Mouse (Mus musculus): ENCODE data around the gene Pafah2. TPM values are rescaled to one million over a fixed set of nuclear protein-coding genes. Genes with fewer than 3 reads are reported as not detected.

The Pafah2 gene
- polyA plus RNA-seq, 1 experiment from 2014 or later = 11.2 TPM

- no peak for ATAC-seq (ENCODE audit: insufficient number of reproducible peaks, insufficient read depth, low FRiP score, low TSS enrichment)
- Histone ChIP-seq H3K4me3 (no peak overlapping the region), H3K4me2 (replicated peaks) (peak overlapping the region; percentile 26), H3K9ac (peak overlapping the region; percentile 7; the same call in 1 of the 2 replicates), H3K4me1 (peaks cover 21% of the 10 kb centered on the region; the same call in 1 of the 2 replicates), H3K9me3 (no peaks in the 10 kb centered on the region), H3K27me3 (peaks cover 13% of the 10 kb centered on the region), H3K27ac (no peak overlapping the region), H3K36me3 (no peaks in the 10 kb centered on the region)
- WGBS = 24% methylated on average over 22 of the region's 22 CpGs
These were observed 39.3 kb upstream of the Pafah2 start for GRCm38 (mm10) chr4:134356591-134357460.

DNA sequence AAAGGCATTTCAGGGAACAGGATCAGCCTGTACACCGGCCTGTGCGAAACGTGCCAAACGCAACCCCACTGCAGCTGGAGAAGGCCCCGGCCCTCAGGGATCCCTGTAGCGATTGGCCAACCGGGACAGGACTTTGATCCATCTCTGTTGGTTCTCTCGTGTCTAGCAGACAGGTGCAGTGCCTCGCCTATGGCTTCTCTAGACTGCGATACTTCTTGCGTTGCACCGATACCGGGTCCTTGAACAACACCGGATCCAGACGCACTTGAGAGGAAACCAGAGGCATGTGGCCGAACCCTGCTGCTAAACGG is 38.7 kb upstream of the Pafah2 start:
- Histone ChIP-seq H3K4me2 (replicated peaks) (peak overlapping the region; percentile 26), H3K9me3 (no peaks in the 10 kb centered on the region), H3K9ac (peak overlapping the region; percentile 7; the same call in 1 of the 2 replicates), H3K27ac (no peak overlapping the region), H3K27me3 (peaks cover 13% of the 10 kb centered on the region), H3K4me1 (peaks cover 18% of the 10 kb centered on the region; the same call in 1 of the 2 replicates), H3K4me3 (no peak overlapping the region), H3K36me3 (no peaks in the 10 kb centered on the region)
- no peak for ATAC-seq (ENCODE audit: insufficient number of reproducible peaks, insufficient read depth, low FRiP score, low TSS enrichment)
- WGBS = 41% methylated on average over 17 of the region's 17 CpGs

- Histone ChIP-seq H3K27ac (no peak overlapping the region), H3K4me3 (no peak overlapping the region), H3K4me1 (peaks cover 24% of the 10 kb centered on the region; the same call in 1 of the 2 replicates), H3K36me3 (no peaks in the 10 kb centered on the region), H3K9ac (no peak overlapping the region), H3K27me3 (peaks cover 19% of the 10 kb centered on the region), H3K9me3 (no peaks in the 10 kb centered on the region), H3K4me2 (replicated peaks) (no peak overlapping the region)
- WGBS = 84% methylated on average over 6 of the region's 6 CpGs
- ATAC-seq (ENCODE audit: insufficient number of reproducible peaks, insufficient read depth, low FRiP score, low TSS enrichment) = no peak
These were observed 36.5 kb upstream of the Pafah2 start for GRCm38 (mm10) chr4:134359649-134360048.

GRCm38 (mm10) chr4:134361215-134361614 is 34.9 kb upstream of the Pafah2 start:
- Histone ChIP-seq H3K4me3 (no peak overlapping the region), H3K4me1 (peaks cover 22% of the 10 kb centered on the region; the same call in 1 of the 2 replicates), H3K9me3 (no peaks in the 10 kb centered on the region), H3K4me2 (replicated peaks) (no peak overlapping the region), H3K27ac (no peak overlapping the region), H3K27me3 (peaks cover 19% of the 10 kb centered on the region), H3K36me3 (no peaks in the 10 kb centered on the region), H3K9ac (no peak overlapping the region)
- no peak for ATAC-seq (ENCODE audit: insufficient number of reproducible peaks, insufficient read depth, low FRiP score, low TSS enrichment)
- 32% methylated on average over 5 of the region's 5 CpGs for WGBS

DNA sequence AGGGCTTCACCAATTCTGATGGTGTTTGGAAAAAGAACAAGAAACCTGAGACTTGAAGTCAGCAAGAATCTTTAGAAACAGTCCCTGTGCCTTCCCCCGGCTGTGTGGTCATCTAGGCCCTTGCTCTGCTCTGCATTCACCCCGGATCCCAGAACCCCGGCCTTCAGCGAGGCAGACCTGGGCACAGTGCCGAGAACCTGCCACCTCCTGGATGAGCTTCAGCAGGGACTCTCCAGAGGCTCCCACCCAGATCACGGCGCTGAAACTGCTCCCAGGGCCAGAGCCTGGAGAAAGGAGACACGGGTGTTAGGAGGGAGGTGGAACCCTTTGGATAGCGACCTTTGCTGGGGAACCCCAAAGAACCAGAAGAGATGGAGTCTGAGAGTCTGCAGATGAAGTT is 34.0 kb upstream of the Pafah2 start:
- H3K27me3 ChIP-seq = peaks cover 18% of the 10 kb centered on the region
- no peak overlapping the region for H3K9ac ChIP-seq
- H3K4me2 ChIP-seq (replicated peaks) = no peak overlapping the region
- H3K9me3 ChIP-seq = no peaks in the 10 kb centered on the region
- H3K27ac ChIP-seq = no peak overlapping the region
- no peaks in the 10 kb centered on the region for H3K36me3 ChIP-seq
- H3K4me3 ChIP-seq = no peak overlapping the region
- no peak for ATAC-seq (ENCODE audit: insufficient number of reproducible peaks, insufficient read depth, low FRiP score, low TSS enrichment)
- WGBS = 54% methylated on average over 9 of the region's 9 CpGs
- peaks cover 18% of the 10 kb centered on the region; the same call in 1 of the 2 replicates for H3K4me1 ChIP-seq

GRCm38 (mm10) chr4:134362586-134362985 is 33.5 kb upstream of the Pafah2 start:
- ATAC-seq (ENCODE audit: insufficient number of reproducible peaks, insufficient read depth, low FRiP score, low TSS enrichment) = no peak
- Histone ChIP-seq H3K36me3 (no peaks in the 10 kb centered on the region), H3K4me3 (no peak overlapping the region), H3K9ac (no peak overlapping the region), H3K4me2 (replicated peaks) (peak overlapping the region; percentile 22; the same call in 1 of the 2 replicates), H3K9me3 (no peaks in the 10 kb centered on the region), H3K27ac (no peak overlapping the region), H3K27me3 (peaks cover 14% of the 10 kb centered on the region), H3K4me1 (peaks cover 14% of the 10 kb centered on the region; the same call in 1 of the 2 replicates)
- 17% methylated on average over 9 of the region's 9 CpGs for WGBS

- Histone ChIP-seq H3K9ac (no peak overlapping the region; the same call in 1 of the 2 replicates), H3K4me1 (peaks cover 16% of the 10 kb centered on the region; the same call in 1 of the 2 replicates), H3K9me3 (no peaks in the 10 kb centered on the region), H3K4me3 (no peak overlapping the region), H3K27me3 (peaks cover 24% of the 10 kb centered on the region), H3K4me2 (replicated peaks) (no peak overlapping the region), H3K36me3 (no peaks in the 10 kb centered on the region), H3K27ac (0 out of 2 replicates have a peak overlapping the region, but pooled peaks have one; percentile 30)
- no peak for ATAC-seq (ENCODE audit: insufficient number of reproducible peaks, insufficient read depth, low FRiP score, low TSS enrichment)
- WGBS = 12% methylated on average over 5 of the region's 5 CpGs
These were observed 30.8 kb upstream of the Pafah2 start for GRCm38 (mm10) chr4:134365280-134365679.

DNA sequence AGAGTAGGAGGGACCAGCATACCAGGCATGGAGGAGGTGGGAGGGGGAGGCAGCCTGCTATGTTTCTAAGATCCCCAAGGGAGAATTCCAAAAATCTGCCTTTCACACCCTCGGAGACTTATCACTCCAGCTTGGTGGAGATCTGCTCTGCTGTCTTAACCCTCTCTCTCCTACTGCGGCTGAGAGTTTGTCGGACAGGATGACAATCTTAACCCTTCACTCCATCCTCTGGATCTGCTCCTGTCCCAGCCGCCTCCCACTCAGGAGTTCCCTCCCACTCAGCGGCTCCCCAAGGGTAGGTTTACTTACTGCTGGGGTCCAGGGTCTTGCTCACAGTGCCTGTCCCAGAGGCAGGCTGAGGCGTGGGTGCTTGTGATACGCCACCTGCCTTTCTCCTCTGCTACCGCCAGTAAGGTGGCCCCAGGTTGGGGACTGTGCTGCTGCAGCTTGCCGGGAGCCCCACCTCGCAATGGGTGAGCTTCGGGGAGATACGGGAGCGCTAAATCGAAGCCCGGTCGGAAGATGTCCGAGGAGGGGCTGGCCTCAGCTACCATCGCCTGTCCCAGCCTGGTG is 25.4 kb upstream of the Pafah2 start:
- H3K4me1 ChIP-seq = peaks cover 22% of the 10 kb centered on the region
- no peak for ATAC-seq (ENCODE audit: insufficient number of reproducible peaks, insufficient read depth, low FRiP score, low TSS enrichment)
- peak overlapping the region; percentile 46 for H3K9ac ChIP-seq

DNA sequence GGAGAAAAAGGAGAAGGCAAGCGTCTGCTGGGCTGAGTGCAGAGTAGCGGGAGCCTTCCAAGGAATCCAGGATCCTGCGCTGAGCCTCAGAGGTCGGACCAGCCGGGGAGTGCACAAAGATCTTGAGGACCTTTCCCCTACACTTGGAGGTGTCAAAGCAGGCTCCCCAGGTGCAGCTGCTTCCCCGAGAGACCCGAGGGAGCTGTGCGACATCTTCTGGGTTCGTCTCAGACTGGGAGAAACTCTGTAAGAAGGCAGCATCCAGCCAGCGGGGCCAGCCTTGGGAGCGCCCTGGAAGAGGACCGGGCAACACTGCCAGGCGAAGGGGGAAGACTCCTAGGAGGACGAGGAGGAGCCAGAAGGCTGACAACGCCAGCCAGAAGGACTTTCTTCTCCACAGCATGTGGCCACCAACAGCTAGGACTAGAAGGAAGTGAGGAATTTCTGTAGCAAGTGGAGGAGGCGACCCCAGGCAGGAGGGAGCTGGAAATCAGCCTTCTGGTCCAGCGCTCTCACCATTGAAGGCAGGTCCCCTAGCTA is 24.7 kb upstream of the Pafah2 start:
- peaks cover 43% of the 10 kb centered on the region for H3K27me3 ChIP-seq
- 1% methylated on average over 17 of the region's 17 CpGs for WGBS
- no peaks in the 10 kb centered on the region for H3K36me3 ChIP-seq
- ATAC-seq (ENCODE audit: insufficient number of reproducible peaks, insufficient read depth, low FRiP score, low TSS enrichment) = no peak
- H3K4me3 ChIP-seq = peak overlapping the region; percentile 47
- H3K4me2 ChIP-seq (replicated peaks) = peak overlapping the region; percentile 92
- no peak overlapping the region for H3K27ac ChIP-seq
- no peaks in the 10 kb centered on the region for H3K9me3 ChIP-seq
- peak overlapping the region; percentile 46 for H3K9ac ChIP-seq
- H3K4me1 ChIP-seq = peaks cover 22% of the 10 kb centered on the region

More for the DNA sequence above, 25.4 kb upstream of the Pafah2 start:
- Histone ChIP-seq H3K9me3 (no peaks in the 10 kb centered on the region), H3K27me3 (peaks cover 43% of the 10 kb centered on the region), H3K4me2 (replicated peaks) (peak overlapping the region; percentile 92), H3K36me3 (no peaks in the 10 kb centered on the region), H3K4me3 (peak overlapping the region; percentile 47), H3K27ac (no peak overlapping the region)
- 2% methylated on average over 18 of the region's 18 CpGs for WGBS

GRCm38 (mm10) chr4:134372294-134372747 is 23.8 kb upstream of the Pafah2 start:
- Histone ChIP-seq H3K9me3 (no peaks in the 10 kb centered on the region), H3K4me1 (peaks cover 22% of the 10 kb centered on the region), H3K4me3 (peak overlapping the region; percentile 47), H3K27me3 (peaks cover 43% of the 10 kb centered on the region), H3K27ac (no peak overlapping the region), H3K9ac (peak overlapping the region; percentile 46), H3K4me2 (replicated peaks) (peak overlapping the region; percentile 92), H3K36me3 (no peaks in the 10 kb centered on the region)
- ATAC-seq (ENCODE audit: insufficient number of reproducible peaks, insufficient read depth, low FRiP score, low TSS enrichment) = peak; percentile 71; the same call in 1 of the 2 replicates
- under 1% methylated on average over 16 of the region's 16 CpGs for WGBS

- WGBS = 72% methylated on average over 8 of the region's 8 CpGs
- no peak overlapping the region for H3K9ac ChIP-seq
- no peaks in the 10 kb centered on the region for H3K36me3 ChIP-seq
- peaks cover 42% of the 10 kb centered on the region for H3K27me3 ChIP-seq
- peaks cover 27% of the 10 kb centered on the region for H3K4me1 ChIP-seq
- H3K4me3 ChIP-seq = no peak overlapping the region
- no peak overlapping the region for H3K27ac ChIP-seq
- no peaks in the 10 kb centered on the region for H3K9me3 ChIP-seq
- no peak overlapping the region for H3K4me2 ChIP-seq (replicated peaks)
- no peak for ATAC-seq (ENCODE audit: insufficient number of reproducible peaks, insufficient read depth, low FRiP score, low TSS enrichment)
These were observed 22.8 kb upstream of the Pafah2 start for GRCm38 (mm10) chr4:134373295-134373694.
